Mouse (Mus musculus): ENCODE data around the gene Ric8a. TPM values are rescaled to one million over a fixed set of nuclear protein-coding genes. Genes with fewer than 3 reads are reported as not detected.

Gene Ric8a
- 74.7 and 77.1 TPM in 2 replicates for polyA plus RNA-seq (2012; rRNA removed)

- peak; percentile 91 for DNase-seq (ENCODE audit: low spot score)
Observed at GRCm38 (mm10) chr7:140856785-140857549, at the start of gene Ric8a. TSS of gene Ric8a (plus strand) at chr7:140856957.

GRCm38 (mm10) chr7:140810496-140810895, 46.3 kb upstream of the Ric8a start:
- no peak for DNase-seq (ENCODE audit: low spot score)

GRCm38 (mm10) chr7:140811714-140812113, 45.0 kb upstream of the Ric8a start:
- DNase-seq (ENCODE audit: low spot score): no peak

GRCm38 (mm10) chr7:140812850-140813249, 43.9 kb upstream of the Ric8a start:
- DNase-seq (ENCODE audit: low spot score): no peak

GRCm38 (mm10) chr7:140820173-140820572, 36.6 kb upstream of the Ric8a start:
- no peak for DNase-seq (ENCODE audit: low spot score)

GRCm38 (mm10) chr7:140821305-140821652, 35.5 kb upstream of the Ric8a start:
- DNase-seq (ENCODE audit: low spot score): no peak

- DNase-seq (ENCODE audit: low spot score): no peak
Observed at GRCm38 (mm10) chr7:140821653-140822329, 35.0 kb upstream of the Ric8a start, which contains the start of gene Zfp941. TSS of gene Zfp941 (minus strand) at chr7:140822178.

- DNase-seq (ENCODE audit: low spot score): no peak
Observed at GRCm38 (mm10) chr7:140822731-140823130, 34.0 kb upstream of the Ric8a start.

- DNase-seq (ENCODE audit: low spot score): no peak
Observed at GRCm38 (mm10) chr7:140828171-140828881, 28.4 kb upstream of the Ric8a start.

- DNase-seq (ENCODE audit: low spot score): no peak
Observed at GRCm38 (mm10) chr7:140831447-140831846, 25.3 kb upstream of the Ric8a start.

- DNase-seq (ENCODE audit: low spot score): no peak
Observed at GRCm38 (mm10) chr7:140833341-140833740, 23.4 kb upstream of the Ric8a start.

- DNase-seq (ENCODE audit: low spot score): peak; percentile 46
Observed at GRCm38 (mm10) chr7:140834968-140835757, 21.6 kb upstream of the Ric8a start, which contains the start of gene Urah. TSS of gene Urah (plus strand) at chr7:140835018.

- peak; percentile 15 for DNase-seq (ENCODE audit: low spot score)
Observed at GRCm38 (mm10) chr7:140835758-140836087, 21.0 kb upstream of the Ric8a start.

- peak; percentile 16 for DNase-seq (ENCODE audit: low spot score)
Observed at GRCm38 (mm10) chr7:140836243-140837115, 20.3 kb upstream of the Ric8a start.

- DNase-seq (ENCODE audit: low spot score): peak; percentile 13
Observed at GRCm38 (mm10) chr7:140839556-140839955, 17.2 kb upstream of the Ric8a start.

- peak; percentile 19 for DNase-seq (ENCODE audit: low spot score)
Observed at GRCm38 (mm10) chr7:140840750-140841735, 15.7 kb upstream of the Ric8a start.

- DNase-seq (ENCODE audit: low spot score): peak; percentile 17
Observed at GRCm38 (mm10) chr7:140843806-140844205, 13.0 kb upstream of the Ric8a start.

- DNase-seq (ENCODE audit: low spot score): peak; percentile 77
Observed at GRCm38 (mm10) chr7:140844905-140845665, 11.7 kb upstream of the Ric8a start, which contains the start of gene Scgb1c1. TSS of gene Scgb1c1 (plus strand) at chr7:140845547.

- no peak for DNase-seq (ENCODE audit: low spot score)
Observed at GRCm38 (mm10) chr7:140845683-140846082, 11.1 kb upstream of the Ric8a start.
